Mouse (Mus musculus) embryonic fibroblast, embryonic 13.5 days (primary cell): ENCODE measurements around the gene Havcr2. TPM values are rescaled to one million over a fixed set of nuclear protein-coding genes. Genes with fewer than 3 reads are reported as not detected.
A peak's percentile ranks its signal among the peaks of the same experiment; 100 is the strongest.
"Not testable (repeated sequence)": the region's sequence is repeated elsewhere in the genome, so short reads cannot be mapped to it uniquely, and the experiment has no call there.

Source experiments
- H3K27ac ChIP-seq: 2 replicates; pipeline ENCODE4 v1.5.1; 2012; ENCODE audit warnings: low read length, control low read depth, inconsistent platforms; ENCODE audit not compliant: insufficient read depth
- H3K4me1 ChIP-seq: 2 replicates; pipeline ENCODE4 v1.6.1; 2011; ENCODE audit warnings: low read length; ENCODE audit not compliant: control insufficient read depth, insufficient read depth
- H3K4me3 ChIP-seq: 2 replicates; pipeline ENCODE4 v1.5.1; 2011; ENCODE audit warnings: mild to moderate bottlenecking, control low read depth, low read length; ENCODE audit not compliant: insufficient read depth
- CTCF ChIP-seq: IDR thresholded peaks from 2 replicates; pipeline ENCODE4 v1.5.1; 2011; ENCODE audit warnings: mild to moderate bottlenecking, control low read depth, low read length, moderate library complexity, borderline replicate concordance; ENCODE audit not compliant: insufficient read depth
- POLR2A ChIP-seq: IDR thresholded peaks from 2 replicates; pipeline ENCODE4 v1.6.1; 2011; ENCODE audit warnings: low read depth, mild to moderate bottlenecking, control low read depth, low read length, moderate library complexity
- polyA plus RNA-seq: library from polyadenylated mRNA; stranded (reverse); fragments of >200 nt; gene quantifications from 2 replicates; pipeline ENCODE4 v1.2.4, GENCODE M21; 2011; ENCODE audit warnings: low read depth; ENCODE audit not compliant: missing spikeins, insufficient read length

Havcr2 gene
- polyA plus RNA-seq, 1 experiment = 0.44 TPM

DNA sequence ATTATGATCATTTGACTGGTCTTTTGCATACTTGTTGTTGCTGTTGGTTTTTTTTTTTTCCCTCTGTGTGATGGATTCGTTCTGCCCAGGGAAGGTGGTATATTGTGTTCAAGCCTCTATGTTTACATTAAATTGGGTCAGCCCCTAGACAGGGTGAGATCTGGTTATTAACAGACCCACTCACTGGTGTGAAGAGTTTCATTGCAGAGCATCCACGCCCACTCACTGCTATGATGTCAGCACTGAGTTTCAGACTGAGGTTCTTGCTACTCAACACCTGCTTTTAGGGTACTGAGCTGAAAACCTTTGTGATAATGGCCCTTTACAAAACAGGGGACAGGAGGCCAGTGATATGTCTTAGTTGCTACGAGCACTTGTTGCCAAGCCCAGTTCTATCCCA, 52.4 kb downstream of the Havcr2 start:
- no peaks in the 10 kb centered on the region for H3K4me1 ChIP-seq
- H3K27ac ChIP-seq = no peak overlapping the region
- no peak overlapping the region for H3K4me3 ChIP-seq
- TF ChIP-seq CTCF (no peak), POLR2A (no peak)

- no peak overlapping the region for H3K4me3 ChIP-seq
- no peaks in the 10 kb centered on the region for H3K4me1 ChIP-seq
- H3K27ac ChIP-seq = no peak overlapping the region
- TF ChIP-seq POLR2A (no peak), CTCF (no peak)
Measured at GRCm38 (mm10) chr11:46509900-46510299, 55.2 kb downstream of the Havcr2 start.

DNA sequence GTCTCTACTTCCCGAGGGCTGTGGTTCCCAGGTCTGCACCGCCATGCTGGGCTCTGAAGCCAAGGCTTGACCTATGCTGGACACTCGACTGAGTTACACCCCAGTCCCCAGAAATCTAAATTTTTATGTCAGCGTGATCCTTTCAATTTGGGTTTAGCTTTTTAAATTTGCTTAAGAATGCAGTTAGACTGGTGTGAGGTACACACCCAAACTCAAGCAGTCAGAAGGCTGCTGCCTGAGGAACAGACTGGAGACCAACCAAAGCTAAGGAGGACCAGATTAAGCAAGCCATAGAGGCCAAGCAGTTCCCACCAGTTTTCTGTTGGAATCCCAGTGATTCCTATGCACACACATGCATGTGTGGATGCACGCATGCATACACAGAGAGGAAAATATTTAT, 66.6 kb downstream of the Havcr2 start:
- H3K4me1 ChIP-seq, H3K4me3 ChIP-seq, H3K27ac ChIP-seq: not testable (repeated sequence)

DNA sequence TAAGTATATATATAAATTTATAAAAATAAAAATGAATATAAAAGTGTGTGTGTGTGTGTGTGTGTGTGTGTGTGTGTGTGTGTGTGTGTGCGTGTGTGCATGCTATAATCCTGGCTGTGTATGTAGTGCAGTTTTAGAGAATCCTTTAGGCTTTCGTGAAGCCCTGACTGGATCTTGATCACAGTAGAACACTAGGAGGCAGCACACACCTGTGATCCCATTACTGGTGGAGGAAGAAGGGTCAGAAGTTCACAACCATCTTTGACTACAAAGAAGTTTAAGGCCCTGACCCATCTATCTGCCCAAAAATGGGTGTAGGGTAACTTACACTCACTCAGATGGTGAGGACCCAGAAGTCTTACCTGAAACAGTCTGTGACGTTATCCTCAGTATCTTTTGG, 68.0 kb downstream of the Havcr2 start:
- TF ChIP-seq POLR2A (no peak), CTCF (0 out of 2 replicates have a peak, but pooled peaks have one; percentile 1)
- Histone ChIP-seq H3K27ac (no peak overlapping the region), H3K4me3 (no peak overlapping the region), H3K4me1 (no peaks in the 10 kb centered on the region)

- no peak for TF ChIP-seq CTCF
- TF ChIP-seq POLR2A = no peak
- no peak within 1 kb of the TSS for H3K27ac ChIP-seq
- H3K4me1 ChIP-seq = no peaks in the 10 kb centered on the region
- H3K4me3 ChIP-seq = no peak within 1 kb of the TSS
Measured at GRCm38 (mm10) chr11:46523912-46524311, 69.2 kb downstream of the Havcr2 start, which contains the start of gene Gm12169. Gene Gm12169 (plus strand): TSS chr11:46524212.

DNA sequence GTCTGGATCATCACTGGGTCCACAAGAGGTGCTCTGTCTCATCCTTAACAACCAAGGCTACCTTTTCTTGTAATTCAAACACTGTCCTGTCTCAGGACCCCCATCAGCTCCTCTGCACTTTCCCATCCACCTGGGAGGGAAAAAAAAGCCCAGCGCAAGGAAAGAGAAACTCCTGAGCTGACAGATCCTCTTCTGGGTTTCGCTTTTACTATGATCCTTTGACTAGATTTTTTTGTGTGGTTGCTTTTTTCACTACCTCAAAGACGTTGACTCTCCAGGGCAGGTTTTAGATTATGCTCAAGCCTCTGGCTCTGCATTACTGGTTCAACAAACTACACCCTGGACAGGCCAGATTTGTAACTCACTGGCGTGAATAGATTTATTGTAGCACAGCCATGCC, 75.4 kb downstream of the Havcr2 start:
- TF ChIP-seq POLR2A = no peak
- TF ChIP-seq CTCF = no peak
- Histone ChIP-seq H3K4me3 (no peak overlapping the region), H3K4me1 (no peaks in the 10 kb centered on the region), H3K27ac (no peak overlapping the region)

Other genes with a start within 250 kb of the Havcr2 start
- not detected in 2 replicates for gene Fndc9, start 219.4 kb upstream of the Havcr2 start, polyA plus RNA-seq
- 0.92 and 1.0 TPM in 2 replicates for gene Cyfip2, start 142.1 kb upstream of the Havcr2 start, polyA plus RNA-seq
- not detected in 2 replicates for gene Itk, start 65.4 kb upstream of the Havcr2 start, polyA plus RNA-seq
- not detected in 2 replicates for gene Fam71b, start 58.4 kb upstream of the Havcr2 start, polyA plus RNA-seq
- 49.1 and 50.9 TPM in 2 replicates for gene Med7, start 18.0 kb upstream of the Havcr2 start, polyA plus RNA-seq
- not detected in 2 replicates for gene Gm12169, start 69.3 kb downstream of the Havcr2 start, polyA plus RNA-seq
- not detected in 2 replicates for gene BC053393, start 116.6 kb downstream of the Havcr2 start, polyA plus RNA-seq
- gene Dppa1, start 174.3 kb downstream of the Havcr2 start, polyA plus RNA-seq = not detected in 2 replicates